Mouse (Mus musculus) bone marrow, adult 2 months (tissue): ENCODE measurements around the gene Rhod. TPM values are rescaled to one million over a fixed set of nuclear protein-coding genes. Genes with fewer than 3 reads are reported as not detected.

ENCODE experiments used
- H3K27ac ChIP-seq: fragments of 200-500 bp; 2 replicates; pipeline ENCODE4 v1.5.1; 2012; ENCODE audit warnings: low read depth, mild to moderate bottlenecking, control low read depth, inconsistent platforms, low read length; ENCODE audit not compliant: control insufficient read depth, poor library complexity, insufficient read depth
- H3K4me1 ChIP-seq: fragments of 200-500 bp; 2 replicates; pipeline ENCODE4 v1.6.1; 2011; ENCODE audit warnings: low read length; ENCODE audit not compliant: control insufficient read depth, insufficient read depth
- H3K4me3 ChIP-seq: fragments of 200-500 bp; replicated peaks from 2 replicates; pipeline ENCODE3; 2011; ENCODE audit warnings: mild to moderate bottlenecking, low read depth, low read length, control low read depth; ENCODE audit not compliant: control insufficient read depth
- CTCF ChIP-seq: fragments of 200-500 bp; IDR thresholded peaks from 2 replicates; pipeline ENCODE4 v1.5.1; 2011; ENCODE audit warnings: low read length, control low read depth; ENCODE audit not compliant: control insufficient read depth, insufficient read depth
- POLR2A ChIP-seq: fragments of 200-500 bp; IDR thresholded peaks from 2 replicates; pipeline ENCODE4 v1.6.1; 2011; ENCODE audit warnings: low read depth, mild to moderate bottlenecking, control low read depth, low read length, borderline replicate concordance; ENCODE audit not compliant: control insufficient read depth
- WGBS: fragments of 180-500 bp; shearing (Covaris S2); methylation state at CpG from one replicate; pipeline ENCODE4 v1.1.7; 2018; 5-methylcytosine and 5-hydroxymethylcytosine counted together
- polyA plus RNA-seq: library from polyadenylated mRNA; stranded (reverse); fragments of >200 nt; gene quantifications from 2 replicates; pipeline ENCODE4 v1.2.4, GENCODE M21; 2011; ENCODE audit warnings: low replicate concordance; ENCODE audit not compliant: missing spikeins, insufficient read depth, insufficient read length

Gene Rhod
- polyA plus RNA-seq, 1 experiment, result 1.3 TPM

DNA sequence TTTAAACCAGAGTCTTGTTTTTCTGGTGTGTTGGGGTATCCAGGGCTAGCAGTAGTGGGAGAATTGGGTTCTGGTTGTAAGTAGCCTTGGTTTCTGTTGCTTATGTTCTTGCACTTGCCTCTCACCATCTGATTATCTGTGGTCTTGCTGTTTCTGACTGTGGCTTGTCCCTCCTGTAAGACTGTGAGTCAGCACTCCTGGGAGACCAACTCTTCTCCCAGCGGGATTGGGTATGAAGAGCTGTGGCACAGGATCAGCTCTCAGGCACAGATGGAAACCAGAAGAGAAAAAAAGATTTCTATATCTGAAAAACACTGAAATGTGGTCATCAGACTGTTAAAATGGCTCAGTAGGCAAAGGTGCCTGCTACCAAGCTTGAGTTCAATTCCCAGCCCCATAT, 24.6 kb downstream of the Rhod start:
- Histone ChIP-seq H3K4me1 (no peaks in the 10 kb centered on the region; the same call in 1 of the 2 replicates), H3K4me3 (no peak overlapping the region), H3K27ac (no peak overlapping the region)
- 57% methylated on average over 1 of the region's 1 CpGs for WGBS
- TF ChIP-seq POLR2A (no peak), CTCF (no peak)

DNA sequence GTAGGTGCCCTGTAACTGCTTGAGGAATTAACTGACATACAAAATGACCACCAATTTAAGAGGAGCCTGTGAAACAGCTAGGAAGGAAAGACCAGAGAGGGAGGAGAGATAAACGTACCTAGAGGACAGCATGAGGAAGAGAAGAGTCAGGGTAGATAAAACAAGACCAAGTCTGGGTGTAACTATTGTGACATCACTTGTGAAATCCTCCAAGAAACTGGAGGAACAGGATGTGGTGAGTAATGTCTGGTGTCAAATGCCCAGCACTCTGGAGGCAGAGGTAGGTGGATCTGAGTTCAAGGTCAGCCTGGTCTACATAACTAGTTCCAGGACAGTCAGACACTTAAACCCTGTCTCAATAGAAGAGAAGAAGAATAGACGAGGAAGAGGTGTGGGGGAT, 30.2 kb downstream of the Rhod start:
- 6% methylated on average over 2 of the region's 2 CpGs for WGBS
- TF ChIP-seq POLR2A (no peak), CTCF (no peak)

DNA sequence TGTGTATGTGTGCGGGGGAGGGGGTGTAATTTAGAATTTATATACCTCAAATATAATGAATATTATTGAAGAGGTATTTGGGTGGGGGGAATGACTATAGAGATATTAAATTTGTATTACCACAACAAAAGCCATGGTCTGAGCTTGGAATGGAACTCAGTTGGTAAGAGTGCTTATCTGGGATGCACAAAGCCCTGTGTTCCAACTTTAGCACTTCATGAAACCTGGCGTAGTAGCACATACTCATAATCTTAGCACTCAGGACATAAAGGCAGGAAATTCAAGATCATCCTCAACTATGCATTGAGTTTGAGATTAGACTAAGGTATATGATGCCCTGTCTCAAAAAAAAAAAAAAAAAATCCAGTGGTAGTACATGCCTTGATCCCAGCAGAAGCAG, 34.4 kb downstream of the Rhod start:
- H3K4me3 ChIP-seq, result no peak overlapping the region
- 84% methylated on average over 2 of the region's 2 CpGs for WGBS

More for the DNA sequence above, 30.2 kb downstream of the Rhod start:
- Histone ChIP-seq H3K27ac (peak overlapping the region; percentile 17; the same call in 1 of the 2 replicates), H3K4me3 (no peak overlapping the region), H3K4me1 (no peaks in the 10 kb centered on the region; the same call in 1 of the 2 replicates)

DNA sequence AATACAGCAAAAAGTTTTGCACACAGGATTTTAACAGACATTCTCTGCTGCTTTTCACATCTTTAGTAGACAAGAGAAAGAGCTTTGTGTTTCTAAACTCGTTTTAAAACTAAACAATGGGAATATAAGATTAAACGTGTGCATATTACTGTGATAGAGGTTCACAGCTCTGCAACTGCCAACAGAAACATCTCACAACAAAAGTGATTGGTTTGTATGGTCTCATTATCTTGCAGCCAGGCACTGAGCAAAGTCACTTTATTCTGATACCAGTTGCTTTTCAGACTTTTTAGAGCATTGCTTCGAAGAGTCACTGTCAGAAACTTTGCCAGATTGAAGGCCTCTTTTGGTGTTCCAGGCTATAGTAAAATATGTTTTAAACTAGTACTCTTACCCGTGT, 40.3 kb downstream of the Rhod start:
- H3K4me1 ChIP-seq, result peaks cover 2% of the 10 kb centered on the region; the same call in 1 of the 2 replicates
- 68% methylated on average over 4 of the region's 4 CpGs for WGBS
- no peak overlapping the region for H3K27ac ChIP-seq
- H3K4me3 ChIP-seq, result no peak overlapping the region
- TF ChIP-seq CTCF (no peak), POLR2A (no peak)

More for the DNA sequence above, 34.4 kb downstream of the Rhod start:
- no peak overlapping the region for H3K27ac ChIP-seq
- no peak for TF ChIP-seq CTCF
- no peak for TF ChIP-seq POLR2A
- no peaks in the 10 kb centered on the region; the same call in 1 of the 2 replicates for H3K4me1 ChIP-seq

DNA sequence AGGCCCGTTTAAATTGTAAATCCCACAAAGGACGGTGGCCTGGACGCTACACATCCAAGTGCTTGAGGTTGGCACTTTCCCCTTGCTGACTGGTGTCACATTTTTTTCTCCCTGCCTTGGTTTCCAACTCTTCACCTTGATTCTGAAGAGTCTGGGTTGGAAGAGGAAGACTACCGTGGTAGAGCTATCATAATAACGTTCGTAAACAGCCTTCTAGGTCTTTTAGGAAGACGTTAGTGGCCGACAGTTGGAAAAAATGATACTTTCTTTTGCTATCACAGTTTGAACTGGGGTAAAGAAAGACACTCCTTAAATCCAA, 40.6 kb downstream of the Rhod start:
- H3K27ac ChIP-seq, result peak overlapping the region; percentile 85

DNA sequence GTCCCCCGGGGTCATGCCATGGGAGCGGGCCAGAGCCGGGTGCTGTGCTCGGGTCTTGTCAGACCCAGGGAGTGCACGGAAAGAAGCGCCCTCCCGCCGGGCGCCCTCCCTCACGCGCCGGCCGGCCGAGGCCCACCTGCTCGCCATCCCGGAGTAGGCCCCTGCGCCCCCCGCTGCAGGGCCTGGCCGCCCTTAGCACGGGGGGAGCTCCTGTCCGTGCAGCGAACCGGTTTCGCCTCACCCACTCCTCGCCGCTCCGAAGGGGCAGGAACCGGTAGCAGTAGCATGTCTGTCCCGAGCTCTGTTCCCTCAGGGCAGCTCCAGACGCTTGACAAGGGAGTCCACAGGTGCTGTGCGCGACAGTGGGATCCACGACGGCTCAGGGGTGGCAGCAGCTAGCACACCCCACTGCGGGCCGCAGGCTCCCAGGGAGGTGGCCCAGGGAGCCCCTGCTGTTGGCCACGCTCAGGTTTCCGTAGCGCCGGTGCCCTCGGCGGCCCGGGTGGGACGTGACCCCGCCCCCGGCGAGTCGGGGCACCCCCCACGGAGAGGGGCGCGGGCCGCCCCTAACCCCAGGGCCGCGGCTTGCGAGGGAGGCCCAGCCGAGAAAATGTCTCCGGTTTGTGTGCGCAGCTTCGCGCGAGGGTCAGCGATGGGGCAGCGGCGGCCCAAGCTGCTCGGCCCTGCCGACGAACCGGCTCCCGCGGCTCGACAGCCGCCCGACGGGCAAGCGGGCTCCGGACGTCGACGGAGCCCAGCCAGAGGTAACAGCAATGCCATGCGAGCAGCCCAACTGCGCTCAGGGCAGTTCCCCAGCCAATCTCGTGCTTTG, 41.2 kb downstream of the Rhod start, which contains the start of gene Kdm2a:
Gene Kdm2a, minus strand, starts transcription at position 488 of the 832 bp plus-strand sequence.
- 3% methylated on average over 82 of the region's 82 CpGs for WGBS

More for the DNA sequence above, 40.6 kb downstream of the Rhod start:
- TF ChIP-seq CTCF (no peak), POLR2A (no peak)
- H3K4me1 ChIP-seq, result peaks cover 2% of the 10 kb centered on the region; the same call in 1 of the 2 replicates
- H3K4me3 ChIP-seq, result peak overlapping the region; percentile 88
- WGBS, result 47% methylated on average over 8 of the region's 8 CpGs

DNA sequence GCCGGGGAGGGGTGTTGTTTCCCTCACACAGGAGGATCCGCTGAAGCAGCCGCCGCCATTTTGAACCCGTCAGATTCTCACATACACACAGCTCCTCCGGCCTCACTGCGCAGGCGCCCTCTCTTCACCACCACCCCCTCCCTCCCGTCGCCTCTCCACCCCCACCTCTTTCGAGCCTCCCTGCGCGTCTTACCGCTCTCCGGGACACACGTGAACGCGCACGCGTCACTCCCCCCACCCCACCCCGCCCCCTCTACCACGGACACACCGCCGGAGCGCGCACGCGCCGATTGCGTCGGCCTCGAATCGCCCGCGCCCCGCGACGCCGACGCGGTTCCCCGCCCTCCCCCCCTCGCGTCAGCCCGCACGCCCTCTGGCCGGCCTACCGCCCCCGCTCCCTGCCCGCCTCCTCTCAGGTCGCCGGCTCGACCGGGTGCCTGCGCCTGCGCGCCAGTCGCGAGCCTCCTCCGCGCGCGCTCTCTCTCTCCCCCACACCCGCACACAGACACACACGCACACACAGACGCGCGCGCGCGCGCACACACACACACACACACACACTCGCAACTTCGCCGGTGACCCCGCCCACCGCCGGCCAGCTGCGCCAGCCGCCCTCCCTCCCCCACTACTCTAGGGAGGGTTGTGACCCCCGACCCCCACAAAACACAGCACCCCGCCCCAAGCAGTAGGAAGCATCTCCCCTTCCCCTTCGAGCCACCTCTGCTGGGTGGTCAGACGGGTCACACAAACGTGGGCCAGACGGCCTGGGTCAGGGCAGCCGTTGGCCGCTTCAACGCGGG, 42.0 kb downstream of the Rhod start:
- TF ChIP-seq POLR2A (peak; percentile 72), CTCF (0 out of 2 replicates have a peak, but pooled peaks have one; percentile 3)
- Histone ChIP-seq H3K27ac (peak overlapping the region; percentile 97), H3K4me1 (peaks cover 2% of the 10 kb centered on the region; the same call in 1 of the 2 replicates), H3K4me3 (peak overlapping the region; percentile 96)
- under 1% methylated on average over 74 of the region's 90 CpGs for WGBS

More for the DNA sequence above, 41.2 kb downstream of the Rhod start, which contains the start of gene Kdm2a:
- Histone ChIP-seq H3K4me3 (peak within 1 kb of the TSS; percentile 96), H3K4me1 (peaks cover 2% of the 10 kb centered on the region; the same call in 1 of the 2 replicates), H3K27ac (peak within 1 kb of the TSS; percentile 85)
- TF ChIP-seq POLR2A, result peak; percentile 32; the same call in 1 of the 2 replicates
- TF ChIP-seq CTCF, result no peak
